Mouse (Mus musculus) liver, postnatal 0 days (tissue): ENCODE data around the gene Mybpc3. TPM values are rescaled to one million over a fixed set of nuclear protein-coding genes. Genes with fewer than 3 reads are reported as not detected.

Experiments
- ATAC-seq: fragments of 200-750 bp; cut with Nextera tagmentation; 2 replicates; pipeline ENCODE4 v1.8.0; 2017; ENCODE audit warnings: mild to moderate bottlenecking, moderate library complexity
- DNase-seq: peaks from one replicate; pipeline ENCODE4 v3.0.0-alpha.2; 2016
- H3K27ac ChIP-seq: fragments of 300-500 bp; sonication (generic); 2 replicates; pipeline ENCODE4 v1.5.1; 2014; ENCODE audit warnings: antibody characterized with exemption, moderate library complexity, mild to moderate bottlenecking, low read depth
- H3K27me3 ChIP-seq: fragments of 300-500 bp; sonication (generic); 2 replicates; pipeline ENCODE4 v1.6.1; 2014; ENCODE audit warnings: low read length, control low read depth, mixed read lengths; ENCODE audit not compliant: insufficient read depth
- H3K36me3 ChIP-seq: fragments of 300-500 bp; sonication (generic); replicated peaks from 2 replicates; pipeline ENCODE4 v1.6.1; 2014; ENCODE audit warnings: mild to moderate bottlenecking, control low read depth, low read length, moderate library complexity, mixed read lengths; ENCODE audit not compliant: insufficient read depth
- H3K4me1 ChIP-seq: fragments of 300-500 bp; sonication (generic); 2 replicates; pipeline ENCODE4 v1.6.1; 2014; ENCODE audit warnings: antibody characterized with exemption, mild to moderate bottlenecking, control low read depth; ENCODE audit not compliant: insufficient read depth
- H3K4me2 ChIP-seq: fragments of 300-500 bp; sonication (generic); 2 replicates; pipeline ENCODE4 v1.6.1; 2014; ENCODE audit warnings: low read depth, mild to moderate bottlenecking, low read length, moderate library complexity, mixed read lengths
- H3K4me3 ChIP-seq: fragments of 300-500 bp; sonication (generic); 2 replicates; pipeline ENCODE4 v1.5.1; 2014; ENCODE audit warnings: low read depth, low read length
- H3K9ac ChIP-seq: fragments of 300-500 bp; sonication (generic); replicated peaks from 2 replicates; pipeline ENCODE4 v1.6.1; 2014; ENCODE audit warnings: mild to moderate bottlenecking, moderate library complexity
- H3K9me3 ChIP-seq: fragments of 300-500 bp; sonication (generic); 2 replicates; pipeline ENCODE4 v1.6.1; 2016; ENCODE audit warnings: mild to moderate bottlenecking, control low read depth, low read length, mixed read lengths
- CTCF ChIP-seq: sonication (generic); IDR thresholded peaks from 2 replicates; pipeline ENCODE4 v1.5.1; 2016; ENCODE audit warnings: antibody characterized with exemption, low read depth
- EP300 ChIP-seq: IDR thresholded peaks from 2 replicates; pipeline ENCODE4 v1.6.1; 2016; ENCODE audit warnings: antibody characterized with exemption, low read depth, mild to moderate bottlenecking
- WGBS: fragments of 180-500 bp; shearing (Covaris S2); extraction: QIAGEN DNeasy Blood & Tissue Kit; methylation state at CpG from one replicate; pipeline ENCODE4 v1.1.7; 2014; ENCODE audit not compliant: insufficient replicate concordance; 5-methylcytosine and 5-hydroxymethylcytosine counted together
- polyA plus RNA-seq: library from polyadenylated mRNA; unstranded; fragments of >200 nt; fragmentation: Nextera tagmentation; extraction: Ambion mirVana; gene quantifications from 2 replicates; pipeline ENCODE4 v1.2.1, GENCODE M21; 2015

Mybpc3 gene
- polyA plus RNA-seq, 1 experiment from 2014 or later = 0.04 TPM

DNA sequence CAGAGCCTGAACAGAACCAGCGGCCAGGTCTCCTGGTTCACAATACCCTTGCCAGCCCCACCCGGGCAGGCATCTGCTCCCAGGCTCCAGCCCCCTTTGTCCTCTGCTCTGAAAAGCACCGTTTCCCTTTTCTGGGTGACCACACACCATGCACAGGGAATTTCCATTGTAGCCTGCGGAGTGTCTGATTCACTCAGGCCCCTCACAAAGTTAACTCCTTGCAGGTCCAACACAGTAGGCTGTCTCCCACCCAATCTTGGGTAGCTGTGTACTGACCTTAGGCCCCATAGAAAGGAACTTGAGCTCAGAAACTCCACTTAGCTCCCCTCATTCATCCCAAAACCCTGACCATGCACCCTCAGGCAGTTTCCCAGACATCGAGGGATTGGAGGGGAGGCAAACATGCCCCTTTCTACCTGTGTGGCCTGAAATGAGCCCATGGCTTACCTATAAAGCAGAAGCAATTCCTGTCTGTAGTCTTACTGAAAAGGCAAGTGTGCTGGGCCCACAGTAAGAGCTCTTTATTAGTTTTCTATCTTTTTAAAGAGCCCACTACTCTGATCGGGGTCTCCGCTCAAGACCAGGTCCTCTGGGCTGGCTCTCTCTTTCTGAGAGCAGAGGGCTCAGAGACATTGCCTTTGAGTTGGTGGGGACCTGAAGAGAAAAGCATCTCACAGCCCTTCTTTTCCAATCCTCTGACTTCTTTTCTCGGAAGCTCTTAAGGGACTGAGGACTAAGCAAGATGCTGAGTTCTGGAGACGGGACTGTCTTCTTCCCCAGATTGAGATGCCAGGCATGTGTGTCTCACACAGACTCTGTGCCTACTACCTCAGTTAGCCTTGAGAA, 31.3 kb upstream of the Mybpc3 start:
- peaks cover 20% of the 10 kb centered on the region for H3K4me1 ChIP-seq
- H3K36me3 ChIP-seq = 0 out of 2 replicates have a peak, but pooled peaks cover 2% of the 10 kb centered on the region
- no peak for DNase-seq
- H3K27ac ChIP-seq = peak overlapping the region; percentile 88
- no peaks in the 10 kb centered on the region for H3K9me3 ChIP-seq
- peak overlapping the region; percentile 26; the same call in 1 of the 2 replicates for H3K4me2 ChIP-seq
- no peaks in the 10 kb centered on the region for H3K27me3 ChIP-seq
- H3K9ac ChIP-seq = no peak overlapping the region
- no peak overlapping the region for H3K4me3 ChIP-seq
- WGBS = 71% methylated on average over 9 of the region's 9 CpGs
- TF ChIP-seq CTCF (no peak), EP300 (no peak)
- ATAC-seq = no peak

DNA sequence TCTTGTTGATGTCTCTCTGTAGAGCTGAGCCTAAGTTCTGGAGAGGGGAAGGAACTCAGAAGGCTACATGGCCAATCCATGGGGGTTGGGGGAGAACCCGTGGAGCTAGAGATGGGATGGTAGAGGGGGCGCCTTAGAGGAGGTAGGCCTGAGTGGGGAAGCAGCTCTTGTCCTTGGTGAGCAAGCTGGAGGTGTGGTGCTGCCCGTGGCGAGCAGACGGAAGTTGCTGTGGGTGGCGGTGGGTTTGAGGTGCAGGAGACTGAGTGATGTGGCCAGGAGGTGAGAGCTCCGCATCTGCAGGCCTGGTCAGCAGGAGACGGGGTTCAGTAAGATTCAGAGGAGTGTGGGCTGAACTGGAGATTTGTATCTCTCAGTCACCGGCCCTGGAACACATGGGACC, 30.5 kb upstream of the Mybpc3 start:
- Histone ChIP-seq H3K9ac (peak overlapping the region; percentile 16; the same call in 1 of the 2 replicates), H3K4me3 (no peak overlapping the region), H3K27ac (peak overlapping the region; percentile 88), H3K27me3 (no peaks in the 10 kb centered on the region), H3K4me1 (peaks cover 21% of the 10 kb centered on the region), H3K9me3 (no peaks in the 10 kb centered on the region), H3K4me2 (peak overlapping the region; percentile 26; the same call in 1 of the 2 replicates), H3K36me3 (0 out of 2 replicates have a peak, but pooled peaks cover 2% of the 10 kb centered on the region)
- 53% methylated on average over 9 of the region's 9 CpGs for WGBS
- no peak for ATAC-seq
- peak; percentile 28 for DNase-seq
- no peak for TF ChIP-seq CTCF
- no peak for TF ChIP-seq EP300

DNA sequence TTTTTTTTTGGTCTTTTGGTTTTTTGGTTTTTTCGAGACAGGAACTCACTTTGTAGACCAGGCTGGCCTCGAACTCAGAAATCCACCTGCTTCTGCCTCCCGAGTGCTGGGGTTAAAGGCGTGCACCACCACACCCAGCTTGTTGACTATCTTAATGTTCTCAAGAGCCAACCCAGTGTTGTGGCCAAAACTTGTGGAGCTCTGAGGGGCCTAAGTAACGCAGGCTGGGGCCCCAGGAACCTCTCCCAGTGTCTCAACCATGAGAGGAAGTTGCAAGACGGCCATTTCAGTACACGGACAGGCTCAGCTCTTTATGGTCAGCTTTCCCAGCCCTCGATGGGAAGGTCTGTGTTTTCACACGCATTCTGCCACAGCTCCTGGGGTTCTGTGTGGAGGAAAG, 29.0 kb upstream of the Mybpc3 start:
- Histone ChIP-seq H3K4me2 (peak overlapping the region; percentile 16), H3K9me3 (no peaks in the 10 kb centered on the region), H3K4me3 (no peak overlapping the region), H3K4me1 (peaks cover 14% of the 10 kb centered on the region; the same call in 1 of the 2 replicates), H3K27me3 (no peaks in the 10 kb centered on the region), H3K9ac (no peak overlapping the region), H3K36me3 (0 out of 2 replicates have a peak, but pooled peaks cover 2% of the 10 kb centered on the region), H3K27ac (peak overlapping the region; percentile 88)
- TF ChIP-seq EP300 (no peak), CTCF (no peak)
- 46% methylated on average over 9 of the region's 9 CpGs for WGBS
- ATAC-seq = peak; percentile 12; the same call in 1 of the 2 replicates
- no peak for DNase-seq

DNA sequence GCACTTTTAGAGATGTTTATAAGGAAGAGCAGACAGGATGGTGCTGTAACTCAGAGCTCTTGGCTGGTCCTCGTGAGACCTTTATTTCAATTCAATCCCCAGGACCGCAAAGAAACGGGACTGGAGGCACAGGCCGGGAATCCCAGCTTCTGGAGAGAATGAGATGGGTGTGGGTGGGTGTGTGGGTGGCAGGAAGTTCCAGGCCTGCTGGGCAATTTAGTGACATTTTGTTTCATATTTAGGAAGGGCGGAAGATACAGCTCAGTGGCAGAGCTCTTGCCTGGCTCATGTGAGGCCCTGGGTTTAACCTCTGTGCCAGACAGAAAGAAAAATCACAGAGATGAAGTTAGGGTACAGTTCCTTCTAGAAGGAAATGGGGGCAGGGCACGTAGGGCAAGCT, 27.7 kb upstream of the Mybpc3 start:
- DNase-seq = no peak

DNA sequence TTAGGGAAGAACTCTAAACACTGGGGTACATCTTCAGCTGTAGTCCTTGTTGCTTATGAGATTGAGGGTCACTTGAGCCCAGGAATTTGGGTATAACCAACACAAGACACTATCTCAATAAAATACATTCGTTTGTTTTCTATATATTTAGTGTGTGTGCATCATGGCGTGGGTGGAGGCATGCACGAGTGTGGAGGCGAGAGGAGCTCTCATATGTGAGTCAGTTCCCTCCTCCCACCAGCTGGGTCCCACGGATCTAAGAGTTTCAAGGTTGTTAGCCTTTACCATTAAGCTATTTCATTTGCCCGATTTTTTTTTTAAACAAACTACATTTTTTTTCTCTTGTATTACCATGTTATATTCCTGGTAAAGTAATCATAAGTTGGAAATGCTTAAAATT, 27.1 kb upstream of the Mybpc3 start:
- 72% methylated on average over 6 of the region's 6 CpGs for WGBS
- no peak overlapping the region for H3K4me3 ChIP-seq
- TF ChIP-seq EP300 (no peak), CTCF (no peak)
- H3K27ac ChIP-seq = no peak overlapping the region
- no peaks in the 10 kb centered on the region for H3K9me3 ChIP-seq
- H3K4me1 ChIP-seq = peaks cover 16% of the 10 kb centered on the region; the same call in 1 of the 2 replicates
- DNase-seq (no peak), ATAC-seq (no peak)
- H3K9ac ChIP-seq = no peak overlapping the region
- H3K27me3 ChIP-seq = no peaks in the 10 kb centered on the region
- H3K4me2 ChIP-seq = no peak overlapping the region
- 0 out of 2 replicates have a peak, but pooled peaks cover 2% of the 10 kb centered on the region for H3K36me3 ChIP-seq

More for the DNA sequence above, 27.7 kb upstream of the Mybpc3 start:
- H3K4me1 ChIP-seq = peaks cover 14% of the 10 kb centered on the region; the same call in 1 of the 2 replicates
- H3K4me2 ChIP-seq = no peak overlapping the region
- H3K27me3 ChIP-seq = no peaks in the 10 kb centered on the region
- WGBS = 71% methylated on average over 6 of the region's 6 CpGs
- H3K9ac ChIP-seq = no peak overlapping the region
- ATAC-seq = no peak
- H3K27ac ChIP-seq = no peak overlapping the region
- H3K4me3 ChIP-seq = no peak overlapping the region
- H3K36me3 ChIP-seq = 0 out of 2 replicates have a peak, but pooled peaks cover 2% of the 10 kb centered on the region
- H3K9me3 ChIP-seq = no peaks in the 10 kb centered on the region
- no peak for TF ChIP-seq CTCF
- TF ChIP-seq EP300 = no peak

DNA sequence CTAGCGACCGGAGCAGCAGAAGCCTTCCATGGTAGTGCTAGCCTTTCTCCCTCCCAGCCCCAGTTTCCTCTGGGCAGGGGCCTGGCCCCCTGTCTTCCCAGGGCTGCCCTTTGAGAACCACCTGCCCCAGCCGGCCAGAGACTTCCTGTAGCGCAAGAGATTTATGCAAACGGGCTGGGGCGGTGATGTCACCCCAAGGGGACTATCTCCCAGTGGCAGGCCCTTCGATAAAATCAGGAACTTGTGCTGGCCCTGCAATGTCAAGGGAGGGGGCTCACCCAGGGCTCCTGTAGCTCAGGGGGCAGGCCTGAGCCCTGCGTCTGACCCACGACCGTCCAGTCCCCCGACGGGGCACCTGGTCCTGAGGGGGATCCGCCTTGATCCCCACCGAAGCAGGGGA, 21.4 kb upstream of the Mybpc3 start:
- whole genome bisulfite sequencing = 34% methylated on average over 14 of the region's 14 CpGs
- peak; percentile 78 for ATAC-seq
- Histone ChIP-seq H3K27me3 (no peaks in the 10 kb centered on the region), H3K27ac (peak overlapping the region; percentile 84), H3K36me3 (0 out of 2 replicates have a peak, but pooled peaks cover 2% of the 10 kb centered on the region), H3K4me3 (peak overlapping the region; percentile 54), H3K4me2 (peak overlapping the region; percentile 65), H3K4me1 (peaks cover 19% of the 10 kb centered on the region), H3K9ac (peak overlapping the region; percentile 77), H3K9me3 (no peaks in the 10 kb centered on the region)
- peak; percentile 74 for DNase-seq
- TF ChIP-seq EP300 = 0 out of 2 replicates have a peak, but pooled peaks have one; percentile 8
- no peak for TF ChIP-seq CTCF
